Mouse (Mus musculus) common myeloid progenitor, adult 5-6 weeks (primary cell): ENCODE results near the gene Foxo1. TPM values are rescaled to one million over a fixed set of nuclear protein-coding genes. Genes with fewer than 3 reads are reported as not detected.

Experiments
- ATAC-seq: replicated peaks from 2 replicates; pipeline ENCODE4 v1.8.0; 2016; ENCODE audit warnings: low read depth, mild to moderate bottlenecking, moderate TSS enrichment, inconsistent platforms; ENCODE audit not compliant: poor library complexity, severe bottlenecking
- total RNA-seq: library from RNA; stranded (forward); fragments of 200-1000, 187-1606 nt; gene quantifications from 2 replicates; pipeline ENCODE4 v1.2.3, GENCODE M21; 2017

Gene Foxo1
- 1.3 and 1.6 TPM in 2 replicates for total RNA-seq

DNA sequence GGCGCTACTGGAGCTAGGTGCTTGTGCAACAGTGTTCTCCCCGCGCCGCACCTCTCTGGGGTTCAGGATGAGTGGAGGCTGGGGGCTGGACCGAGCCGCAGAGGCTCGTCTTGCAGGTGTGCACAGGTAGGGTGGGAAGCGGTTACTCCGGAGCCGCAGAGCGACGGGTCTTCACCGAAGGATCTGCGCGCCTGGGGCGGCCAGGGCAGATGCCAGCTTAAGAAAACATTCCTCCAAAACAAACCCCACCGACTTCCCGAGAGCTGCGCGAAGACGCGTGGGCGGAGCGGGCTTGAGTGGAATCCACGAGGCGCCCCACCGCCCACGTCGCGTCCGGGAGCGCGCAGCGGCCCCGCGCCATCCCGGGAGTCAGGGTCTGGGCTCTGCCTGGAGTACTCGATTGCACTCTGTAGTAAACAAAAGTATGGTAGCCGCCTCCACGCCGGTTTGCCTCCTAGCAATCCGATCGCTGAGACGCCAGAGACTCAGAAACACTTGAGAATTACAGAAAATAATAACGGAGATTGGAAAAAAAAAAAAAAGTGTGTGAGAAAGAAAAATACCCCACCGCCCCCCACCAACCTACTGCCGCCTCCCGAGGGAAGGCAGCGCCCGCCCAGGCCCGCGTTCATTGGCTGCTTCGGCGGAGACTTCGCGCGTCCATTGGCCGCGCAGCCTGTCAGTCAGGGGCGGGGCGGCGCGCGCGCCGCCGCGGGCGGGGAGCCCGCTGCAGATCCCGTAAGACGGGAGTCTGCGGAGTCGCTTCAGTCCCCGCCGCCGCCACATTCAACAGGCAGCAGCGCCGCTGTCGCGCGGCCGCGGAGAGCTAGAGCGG, at the start of gene Foxo1:
Gene Foxo1 (plus strand): TSS at position 685 of the 835 bp plus-strand sequence.
- peak; percentile 67 for ATAC-seq

DNA sequence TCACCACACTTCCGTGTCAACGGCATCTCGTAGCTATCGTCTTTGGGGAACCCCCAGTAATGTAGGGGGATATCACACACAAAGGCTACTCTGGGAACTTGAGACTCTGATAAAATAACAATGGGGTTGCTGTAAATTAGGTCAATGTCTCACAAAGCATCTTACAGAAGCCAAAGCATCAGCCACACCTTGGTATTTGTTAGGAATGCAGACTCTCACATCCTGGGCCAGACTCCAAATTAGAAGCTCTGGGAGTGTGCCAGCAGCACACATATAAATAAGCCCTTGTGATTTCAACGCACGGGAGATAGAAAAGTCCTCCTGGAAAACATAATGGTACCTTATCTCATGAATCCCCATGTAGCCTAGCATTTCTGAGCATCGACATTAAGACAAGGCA, 49.3 kb upstream of the Foxo1 start:
- no peak for ATAC-seq

DNA sequence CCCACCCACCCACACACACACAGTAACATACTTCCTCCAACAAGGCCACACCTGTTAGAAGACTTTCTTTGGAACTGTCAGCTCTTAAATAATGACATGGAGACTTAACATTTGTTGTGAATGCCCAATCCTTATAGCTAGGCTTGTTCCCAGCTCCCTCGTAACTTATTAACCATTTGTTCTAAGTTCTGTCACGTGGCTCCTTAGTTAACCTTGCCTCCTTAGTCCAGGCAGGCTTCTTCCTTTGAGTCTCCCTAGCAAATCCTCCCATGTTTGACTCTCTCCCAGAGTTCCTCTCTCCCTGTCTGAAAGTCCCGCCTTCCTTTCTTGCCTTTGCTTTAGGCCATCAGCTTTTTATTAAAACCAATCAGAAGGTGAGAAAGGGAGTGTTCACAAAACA, 47.1 kb upstream of the Foxo1 start:
- no peak for ATAC-seq

DNA sequence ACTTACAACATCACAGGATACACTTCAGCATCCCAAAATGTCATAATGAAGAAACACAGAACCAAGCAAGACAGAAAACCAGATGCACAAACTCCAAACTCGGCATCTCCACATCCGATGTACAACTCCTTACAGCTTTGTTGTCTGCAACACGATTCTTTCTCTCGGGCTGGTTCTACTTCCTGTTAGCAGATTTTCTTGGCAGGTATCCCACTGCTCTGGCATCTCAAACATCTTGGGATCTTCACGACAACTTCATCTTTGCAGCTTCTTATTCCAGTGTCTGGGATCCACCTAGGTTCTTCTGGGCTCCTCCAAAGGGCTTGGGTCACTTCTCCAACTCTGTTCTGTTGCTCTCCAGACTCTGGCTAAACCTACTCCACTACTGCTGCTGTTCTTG, 46.2 kb upstream of the Foxo1 start:
- no peak for ATAC-seq

DNA sequence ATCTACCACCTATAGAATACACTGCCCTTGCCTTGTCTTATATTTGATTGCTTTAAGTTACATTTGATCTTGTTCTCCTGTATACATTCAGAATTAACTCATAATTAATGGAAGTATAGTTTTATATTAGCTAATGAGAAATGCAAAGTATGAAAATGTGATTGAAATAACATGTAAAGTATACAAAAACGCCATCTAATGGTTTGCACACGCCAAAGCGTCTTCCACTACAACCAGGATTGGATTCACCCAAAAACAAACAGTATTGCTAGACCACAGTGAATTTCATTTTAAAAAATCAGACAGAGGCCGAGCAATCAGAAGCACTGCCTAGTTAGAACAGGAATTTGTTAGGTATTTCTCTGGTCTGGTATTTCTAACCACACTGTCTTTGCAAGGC, 31.6 kb upstream of the Foxo1 start:
- ATAC-seq: no peak

DNA sequence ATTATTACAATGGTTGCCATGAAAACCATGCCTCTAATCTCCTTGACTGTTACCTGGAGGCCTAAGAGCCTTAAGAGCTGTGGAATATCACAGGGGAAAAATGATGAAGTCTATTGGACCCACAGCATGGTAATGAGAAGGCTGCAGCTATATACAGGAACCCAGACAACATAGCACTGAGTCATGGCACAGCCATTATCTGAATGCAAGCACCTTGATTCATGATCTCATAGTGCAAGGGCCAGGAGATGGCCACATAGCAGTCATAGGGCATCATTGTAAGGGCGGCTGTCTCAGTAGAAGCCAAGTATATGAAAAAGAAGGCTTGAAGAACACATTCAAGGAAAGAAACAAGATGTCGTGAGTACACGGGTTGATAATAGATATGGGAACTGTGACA, 31.0 kb upstream of the Foxo1 start:
- ATAC-seq: no peak

DNA sequence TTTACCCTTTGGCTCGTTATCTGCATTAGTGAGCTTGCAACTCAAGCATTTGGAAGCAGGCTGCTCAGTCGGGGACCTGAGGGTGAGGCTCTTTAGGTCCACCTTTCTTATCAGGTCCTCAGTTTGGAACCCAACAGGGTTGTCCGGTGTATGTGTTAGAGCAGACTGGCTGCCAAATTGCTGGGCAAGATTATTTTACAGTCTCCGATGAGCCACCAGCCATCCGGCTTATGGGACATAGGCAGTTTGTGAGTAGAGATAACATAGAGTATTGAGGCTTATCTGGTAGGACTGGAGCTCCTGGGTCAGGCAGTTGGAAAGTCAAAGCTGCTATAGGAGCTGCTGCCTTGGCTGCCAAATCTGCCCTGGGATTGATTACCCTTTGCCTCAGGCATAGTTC, 27.1 kb upstream of the Foxo1 start:
- peak; percentile 37; the same call in 1 of the 2 replicates for ATAC-seq

DNA sequence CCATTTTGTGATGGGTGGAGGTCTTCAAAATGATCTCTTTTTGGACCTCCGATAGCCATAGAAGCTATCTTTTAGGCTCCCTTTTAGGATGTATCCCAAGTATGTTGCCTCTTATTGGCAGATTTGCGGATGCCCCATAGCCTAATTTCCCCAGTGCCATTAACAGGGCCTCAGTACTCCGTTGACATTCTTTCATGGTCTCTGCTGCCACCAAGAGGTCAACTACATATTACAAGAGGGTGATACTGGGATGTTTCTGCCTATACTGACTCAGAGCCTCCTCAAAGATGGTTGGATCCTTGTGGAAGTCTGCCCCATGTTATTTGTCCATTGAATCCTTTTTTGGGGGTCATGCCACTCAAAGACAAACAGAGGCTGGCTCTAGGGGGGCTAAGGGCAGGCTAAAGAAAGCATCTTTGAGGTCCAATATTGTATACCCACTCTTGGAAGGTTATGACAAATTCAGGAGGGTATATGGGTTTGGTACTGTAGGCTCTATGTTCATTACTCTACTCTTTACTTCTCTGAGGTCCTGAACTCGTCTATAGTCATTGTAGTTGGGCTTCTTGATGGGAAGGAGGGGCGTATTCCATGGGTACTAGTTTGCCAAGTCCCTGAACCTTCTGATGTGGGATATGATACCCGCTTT, 25.6 kb upstream of the Foxo1 start:
- peak; percentile 71 for ATAC-seq

DNA sequence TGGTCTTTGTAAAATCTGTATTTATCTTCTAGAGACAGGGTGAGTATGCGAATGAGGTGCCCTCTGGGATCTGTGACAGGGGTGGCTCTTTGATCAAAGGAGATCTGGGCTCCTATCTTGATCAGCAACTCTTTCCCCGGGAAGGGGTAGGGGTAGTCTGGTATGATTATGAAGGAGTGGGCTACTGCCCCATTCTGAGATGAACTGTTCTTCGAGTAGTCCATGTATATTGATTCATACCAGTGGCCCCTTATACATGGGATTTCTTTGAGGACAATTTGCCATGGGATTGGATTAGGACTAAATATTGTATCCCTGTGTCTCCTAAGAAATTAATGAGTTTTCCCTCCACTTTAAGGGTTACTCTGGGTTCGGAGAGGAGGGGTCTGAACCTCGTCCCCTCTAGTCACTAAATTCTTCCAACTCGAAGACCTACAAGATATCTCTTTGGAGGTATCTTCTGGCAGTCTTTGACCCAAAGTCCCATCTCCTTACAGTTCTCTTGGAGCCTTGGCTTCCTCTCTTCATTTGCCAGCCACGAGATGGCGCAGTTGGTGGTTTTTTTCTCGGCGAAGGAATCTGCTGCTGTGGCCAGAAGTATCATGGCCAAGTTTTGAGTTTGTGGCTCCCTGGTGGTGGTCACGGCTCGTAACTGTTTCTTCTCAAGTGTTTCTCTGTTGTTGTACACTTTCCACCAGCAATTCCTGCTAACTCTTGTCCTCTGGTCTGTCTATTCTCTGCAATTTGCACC, 24.7 kb upstream of the Foxo1 start:
- ATAC-seq: peak; percentile 59

DNA sequence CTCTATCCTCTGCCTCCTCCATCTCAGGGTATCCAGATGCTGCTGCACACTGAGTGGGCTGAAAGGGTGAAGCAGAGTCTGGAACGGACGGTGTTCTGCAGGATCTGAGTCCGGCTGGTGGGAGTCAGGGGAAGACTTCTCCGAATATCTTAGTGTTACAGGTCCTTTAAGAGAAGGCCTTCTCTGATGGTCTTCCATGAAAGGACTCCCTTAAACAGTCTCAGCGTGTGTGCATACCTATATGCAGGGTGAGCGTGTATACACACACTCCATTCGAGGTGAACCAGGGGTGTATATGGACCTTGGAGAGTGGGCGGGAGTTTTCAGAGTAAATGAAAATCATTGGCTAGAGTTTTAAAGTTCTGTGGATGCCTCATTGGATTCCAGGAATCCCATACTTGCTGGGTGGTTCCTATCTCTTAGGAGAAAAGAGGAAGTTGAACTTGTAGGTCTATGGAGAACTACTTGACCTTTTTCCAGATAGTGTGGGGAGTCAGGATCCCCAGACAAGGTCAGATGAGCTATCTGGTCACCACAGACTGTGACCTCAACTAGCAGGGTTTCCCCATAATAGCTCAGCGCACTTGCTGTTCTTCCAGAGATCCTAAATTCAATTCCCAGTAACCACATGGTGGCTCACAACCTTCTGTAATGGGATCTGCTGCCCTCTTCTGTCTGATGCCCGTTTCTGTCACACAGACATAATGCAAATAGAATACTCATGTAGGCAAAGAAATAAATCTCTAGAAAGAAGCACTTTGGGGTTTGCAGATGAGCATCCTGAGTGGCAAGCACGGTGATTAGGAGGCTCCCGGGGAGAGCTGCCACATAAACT, 21.9 kb upstream of the Foxo1 start:
- peak; percentile 45; the same call in 1 of the 2 replicates for ATAC-seq

DNA sequence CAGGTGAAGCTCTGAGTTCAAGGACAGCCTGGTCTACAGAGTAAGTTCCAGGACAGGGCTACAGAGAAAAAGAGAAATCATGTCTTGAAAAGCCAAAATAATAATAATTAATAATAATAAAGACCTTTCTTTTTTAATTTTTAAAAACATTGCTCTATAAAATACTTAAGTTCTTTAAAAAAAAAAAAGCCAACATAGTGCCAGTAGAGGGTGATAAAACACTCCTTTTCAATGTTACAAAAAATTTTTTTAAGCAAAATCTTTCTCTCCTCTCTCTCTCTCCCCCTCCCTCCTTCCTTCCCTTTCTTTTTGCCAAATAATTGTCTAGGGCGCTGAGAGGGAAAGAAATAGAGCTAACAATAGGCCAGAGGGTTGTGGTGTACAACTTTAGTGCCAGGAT, 17.0 kb upstream of the Foxo1 start:
- no peak for ATAC-seq

DNA sequence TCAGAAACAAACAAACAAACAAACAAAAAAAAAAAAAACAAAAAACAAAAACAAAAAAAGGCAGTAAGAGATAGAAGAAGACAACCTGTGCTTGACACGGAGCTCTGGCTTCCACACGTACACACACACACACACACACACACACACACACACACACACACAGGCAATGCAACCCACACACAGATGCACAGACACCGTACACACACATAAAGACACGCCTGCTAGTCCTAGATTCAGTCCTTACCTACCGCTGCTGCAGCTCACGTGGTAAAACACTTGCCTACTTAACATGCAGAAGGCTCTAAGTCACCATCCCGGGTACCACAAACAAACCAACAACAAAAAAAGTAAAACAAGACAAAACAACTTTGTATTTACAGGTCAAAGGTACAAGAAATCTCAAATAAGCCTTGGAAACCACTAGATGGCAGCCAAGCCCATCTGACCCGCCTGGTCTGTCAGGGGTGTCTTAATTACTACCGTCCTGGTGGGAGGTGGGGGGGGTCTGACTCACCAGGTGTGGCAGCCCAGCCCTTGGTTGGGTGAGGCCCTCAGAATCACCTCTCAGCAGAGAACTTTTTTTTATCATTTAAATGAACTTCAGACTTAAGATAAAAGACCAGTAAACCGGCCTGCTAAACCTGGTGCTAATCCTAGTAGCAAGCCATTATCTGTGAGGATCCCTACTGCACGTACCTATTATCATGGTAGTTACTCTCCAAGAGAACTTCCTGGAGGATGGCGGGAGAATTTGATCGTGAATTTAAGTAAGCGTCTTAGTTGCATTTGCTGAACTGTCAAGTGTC, 14.3 kb upstream of the Foxo1 start:
- ATAC-seq: 0 out of 2 replicates have a peak, but pooled peaks have one; percentile 39

DNA sequence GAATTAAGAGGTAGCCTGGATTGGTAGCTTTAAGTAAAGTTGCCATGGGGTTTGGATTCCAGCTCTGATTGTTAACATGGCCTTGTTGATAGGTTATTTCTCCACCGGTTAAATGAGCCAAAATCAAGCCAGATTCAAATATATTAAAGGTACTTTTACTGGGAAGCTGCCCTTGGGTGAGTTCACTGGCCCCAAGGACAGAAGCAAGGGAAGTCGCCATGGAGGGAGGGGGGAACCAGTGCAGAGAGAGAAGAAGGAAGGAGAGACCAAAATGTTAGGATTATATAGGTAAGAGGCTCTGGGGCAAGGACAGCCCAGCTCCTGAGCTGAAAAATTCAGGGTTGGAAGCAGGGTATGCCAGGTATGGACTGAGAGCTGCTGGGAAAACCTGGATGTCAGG, 13.6 kb upstream of the Foxo1 start:
- no peak for ATAC-seq

DNA sequence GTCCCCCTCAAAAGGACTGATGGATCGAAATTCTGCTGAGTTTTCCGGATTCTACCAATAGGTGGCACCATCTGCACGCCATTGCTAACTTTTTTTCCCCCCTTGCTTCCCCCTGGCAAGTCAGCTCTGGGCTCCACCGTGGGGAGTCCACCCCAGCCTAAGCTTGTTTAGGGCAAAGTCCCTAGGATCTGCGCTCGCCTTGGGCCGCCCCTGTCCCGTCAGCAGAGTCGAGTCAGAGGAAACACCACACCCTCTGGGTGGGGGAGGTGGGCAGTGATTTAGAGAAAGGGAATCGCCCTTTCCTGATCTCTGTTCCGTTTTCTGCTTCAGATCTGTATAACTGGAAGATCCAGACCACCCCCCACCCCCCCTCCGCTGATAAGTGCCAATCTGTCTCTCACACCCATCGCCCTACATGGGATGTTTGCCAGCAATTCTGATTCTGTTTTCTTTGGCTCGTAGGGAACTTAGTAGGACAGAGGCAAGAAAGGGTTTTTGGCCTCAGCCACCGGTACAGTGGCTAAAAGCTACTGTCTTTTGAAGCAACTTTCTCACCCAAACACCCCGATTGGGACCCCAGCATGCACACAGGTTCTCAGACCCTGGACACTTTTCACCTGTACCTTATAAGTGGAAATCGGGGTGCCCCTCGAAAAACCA, 10.2 kb upstream of the Foxo1 start:
- ATAC-seq: peak; percentile 57

DNA sequence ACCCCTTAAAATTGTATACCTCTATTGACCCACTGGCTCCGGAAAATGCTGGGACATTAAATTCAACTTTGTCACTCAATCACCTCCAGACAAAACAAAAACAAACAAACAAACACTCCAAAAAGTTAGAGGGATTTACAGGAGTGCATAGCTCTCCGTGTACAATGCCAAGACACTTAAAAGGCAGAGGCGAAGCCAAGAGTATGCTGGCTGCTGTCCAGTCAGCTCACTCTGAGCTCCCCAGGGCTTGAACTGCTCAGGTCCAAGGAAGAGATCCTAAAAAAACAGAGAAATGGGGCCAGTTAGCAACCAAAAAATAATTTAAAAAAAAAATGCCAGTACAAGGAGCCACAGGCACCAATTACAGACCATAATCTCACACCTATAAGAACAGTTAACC, 9.6 kb upstream of the Foxo1 start:
- no peak for ATAC-seq

DNA sequence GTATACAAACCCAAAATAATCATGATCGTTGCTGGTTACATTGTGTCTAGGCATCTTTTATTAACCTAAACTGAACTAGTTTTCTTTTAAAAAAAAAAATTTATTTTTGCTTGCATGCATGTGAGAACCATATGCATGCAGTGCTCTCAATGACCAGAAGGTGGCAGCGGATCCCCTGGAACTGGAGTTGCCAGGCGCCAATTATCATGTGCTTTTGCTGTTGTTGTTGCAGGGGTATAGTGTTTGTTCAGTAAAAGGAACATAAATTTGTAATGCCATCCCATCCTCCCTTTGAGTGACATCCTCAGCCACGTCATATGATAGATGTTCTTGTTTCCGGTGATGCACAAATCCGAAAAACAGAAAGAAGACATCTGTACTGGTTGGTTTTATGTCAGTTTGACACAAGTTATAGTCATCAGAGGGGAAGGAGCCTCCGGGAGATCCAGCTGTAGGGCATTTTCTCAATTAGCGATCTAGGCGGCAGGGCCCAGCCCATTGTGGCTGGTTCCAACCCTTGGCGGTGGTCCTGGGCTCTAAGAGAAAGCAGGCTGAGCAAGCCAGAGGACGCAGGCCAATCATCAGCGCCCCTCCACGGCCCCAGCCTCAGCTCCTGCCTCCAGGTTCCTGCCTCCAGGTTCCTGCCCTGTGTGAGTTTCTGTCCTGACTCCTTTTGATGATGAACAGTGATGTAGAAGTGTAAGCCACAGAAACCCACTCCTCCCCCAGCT, 5.5 kb upstream of the Foxo1 start:
- peak; percentile 77 for ATAC-seq

DNA sequence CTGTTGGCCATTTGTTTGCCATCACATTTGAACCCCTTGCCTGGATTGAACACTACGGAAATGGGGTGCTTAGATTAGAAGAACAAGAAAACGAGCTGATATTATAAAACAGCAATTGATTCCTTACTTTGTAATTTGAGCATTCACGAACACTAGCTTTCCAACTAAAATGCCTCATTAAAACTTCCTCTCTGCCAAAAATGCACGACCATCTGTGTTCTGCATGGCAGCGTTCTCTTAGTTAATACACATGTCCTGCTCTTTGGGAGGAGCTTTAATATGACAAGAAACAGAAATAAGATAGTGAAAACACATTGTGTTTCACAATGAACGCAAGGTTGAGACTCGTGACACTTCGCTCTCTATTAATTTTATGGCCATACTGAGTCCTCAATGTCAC, 3.8 kb upstream of the Foxo1 start:
- no peak for ATAC-seq

DNA sequence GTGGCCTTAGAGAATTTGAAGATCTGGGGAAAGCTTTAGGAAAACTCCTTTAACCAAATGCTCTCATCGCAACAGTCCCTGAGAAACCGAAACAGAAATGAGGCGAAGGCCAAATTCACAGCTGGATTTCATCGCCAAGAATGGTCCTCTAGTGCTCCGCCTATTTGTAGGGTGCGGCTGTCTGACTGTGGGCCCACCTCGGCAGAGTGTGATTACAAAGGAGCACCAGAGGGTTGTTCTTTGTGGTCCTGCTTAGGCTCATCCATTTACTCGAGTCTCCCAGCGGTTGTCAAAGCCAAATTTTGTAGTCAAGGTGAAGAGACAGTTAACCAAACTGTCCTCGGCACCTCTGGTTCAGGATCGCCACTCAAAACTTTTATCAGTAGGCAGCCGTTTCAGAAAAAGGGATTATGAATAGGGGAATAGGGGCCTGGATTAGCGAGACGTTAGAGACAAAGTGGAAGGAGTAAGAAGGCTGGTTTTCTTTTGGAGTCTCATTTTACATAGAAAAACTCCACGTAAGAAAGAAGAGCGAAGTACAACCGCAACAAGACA, 1.5 kb upstream of the Foxo1 start:
- ATAC-seq: no peak
